Mouse (Mus musculus): ENCODE data around the gene Kif4.
A peak's percentile ranks its signal among the peaks of the same experiment; 100 is the strongest.

DNA sequence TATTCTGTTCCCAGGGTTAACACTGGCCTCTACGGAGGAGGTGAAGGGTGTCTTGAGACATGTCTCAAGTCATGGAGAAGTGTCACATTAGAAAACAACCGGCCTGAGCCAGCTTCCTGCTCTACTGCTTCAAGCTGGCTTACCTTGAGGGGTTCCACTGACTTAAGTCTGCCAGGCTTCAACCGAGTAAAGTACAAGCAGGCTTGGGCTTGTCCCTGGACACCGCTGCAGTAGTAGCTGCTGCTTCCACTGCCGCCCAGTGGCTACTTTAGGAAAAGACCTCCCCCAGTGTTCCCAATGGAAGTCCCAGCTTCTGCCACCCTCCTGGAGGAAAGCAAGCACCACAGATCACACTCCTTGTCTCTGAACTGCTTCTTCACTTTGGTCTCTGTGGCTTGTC lies 28.1 kb upstream of the Kif4 start:
- TF ChIP-seq CTCF (IDR thresholded peaks at IDR 0.05; ENCODE audit: extremely low read depth, insufficient read length, insufficient replicate concordance, low read depth, low read length) (peak; percentile 28; the same call in 1 of the 2 replicates), POLR2A (IDR thresholded peaks at IDR 0.05; ENCODE audit: low read depth, low read length) (no peak)

All from small intestine, adult 2 months (tissue).